ENCODE assay signal across 9 mouse cellular contexts in the genomic region with DNA sequence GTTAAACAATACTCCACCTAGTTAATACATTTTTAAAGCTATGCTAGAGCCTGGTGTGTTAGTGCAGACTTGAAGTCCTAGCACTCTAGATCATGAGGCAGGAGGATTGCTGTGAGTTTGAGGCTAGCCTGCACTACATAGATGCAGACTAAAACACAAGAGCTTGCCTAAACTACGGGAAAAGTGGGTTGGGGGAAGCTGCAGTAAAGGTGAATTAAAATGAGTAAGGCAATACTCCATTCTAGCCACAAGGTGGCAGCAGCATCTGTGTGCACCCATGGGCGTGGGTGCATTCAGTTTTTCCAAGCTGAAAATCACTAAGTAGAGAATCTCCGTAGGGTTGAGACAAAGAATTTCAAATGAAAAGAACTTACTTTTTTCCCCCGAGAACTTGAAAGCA. TPM values are rescaled to one million over a fixed set of nuclear protein-coding genes. Genes with fewer than 3 reads are reported as not detected.
DNase-seq lines count a peak whose midpoint lies in the region; ATAC-seq and TF ChIP-seq lines count a peak whose summit lies in the region.
"Had no signal": no experiment of that assay in that cellular context is flagged by ENCODE, and none has a peak within 500 bp of the region (broad histone marks: within the 10 kb centered on the region; RNA-seq: fewer than 3 reads in every experiment).

No protein-coding gene starts in this region.

- peak; percentile 83; the same call in 1 of the 2 replicates for TF ChIP-seq CTCF in brain, embryonic 14.5 days (IDR thresholded peaks at IDR 0.05; ENCODE audit: borderline replicate concordance, extremely low read depth, insufficient read depth, insufficient read length)
- TF ChIP-seq CTCF in midbrain, postnatal 0 days (IDR thresholded peaks at IDR 0.05) = peak; percentile 92

- H3K27ac ChIP-seq in hindbrain, embryonic 10.5 days = no peak overlapping the region
- H3K27ac ChIP-seq in hindbrain, embryonic 12.5 days = no peak overlapping the region
- no peak overlapping the region for H3K27ac ChIP-seq in hindbrain, embryonic 15.5 days (replicated peaks)
- H3K27ac ChIP-seq in midbrain, postnatal 0 days (ENCODE audit: low read depth, low read length) = no peak overlapping the region
- H3K27ac ChIP-seq: liver, embryonic 15.5 days had no signal

- H3K4me1 ChIP-seq in hindbrain, embryonic 10.5 days (replicated peaks) = no peaks in the 10 kb centered on the region
- no peaks in the 10 kb centered on the region for H3K4me1 ChIP-seq in hindbrain, embryonic 12.5 days
- no peaks in the 10 kb centered on the region; the same call in 1 of the 2 replicates for H3K4me1 ChIP-seq in hindbrain, embryonic 15.5 days (replicated peaks)
- H3K4me1 ChIP-seq in midbrain, postnatal 0 days (ENCODE audit: insufficient read depth, low read length) = no peaks in the 10 kb centered on the region
- H3K4me1 ChIP-seq: liver, embryonic 15.5 days had no signal

- H3K9me3 ChIP-seq in hindbrain, embryonic 10.5 days = no peaks in the 10 kb centered on the region
- no peaks in the 10 kb centered on the region for H3K9me3 ChIP-seq in hindbrain, embryonic 12.5 days (replicated peaks)
- no peaks in the 10 kb centered on the region for H3K9me3 ChIP-seq in hindbrain, embryonic 15.5 days
- no peaks in the 10 kb centered on the region for H3K9me3 ChIP-seq in midbrain, postnatal 0 days (ENCODE audit: low read length)
- H3K9me3 ChIP-seq: liver, embryonic 15.5 days had no signal

- WGBS in hindbrain, embryonic 10.5 days = 51% methylated on average over 4 of the region's 4 CpGs
- WGBS in hindbrain, embryonic 12.5 days = 45% methylated on average over 4 of the region's 4 CpGs
- 35% methylated on average over 4 of the region's 4 CpGs for WGBS in hindbrain, embryonic 15.5 days
- 17% methylated on average over 4 of the region's 4 CpGs for WGBS in midbrain, postnatal 0 days

- TF ChIP-seq POLR2A in brain, embryonic 14.5 days (IDR thresholded peaks at IDR 0.05; ENCODE audit: borderline replicate concordance, extremely low read depth, insufficient read depth, insufficient read length, poor library complexity, severe bottlenecking) = no peak

- ATAC-seq in hindbrain, embryonic 12.5 days (ENCODE audit: low FRiP score) = no peak; the same call in 1 of the 2 replicates
- 0 out of 2 replicates have a peak, but pooled peaks have one; percentile 66 for ATAC-seq in hindbrain, embryonic 15.5 days (ENCODE audit: low FRiP score, low read depth)
- ATAC-seq in midbrain, postnatal 0 days (ENCODE audit: low FRiP score) = 0 out of 2 replicates have a peak, but pooled peaks have one; percentile 53

- peak; percentile 14 for DNase-seq in hindbrain, embryonic 10.5 days (ENCODE audit: low spot score)
- DNase-seq in CD4-positive, CD25-positive, alpha-beta regulatory T cell, adult 2 months (ENCODE audit: low read depth, low spot score) = peak; percentile 64
- DNase-seq in brain, embryonic 14.5 days (ENCODE audit: low read depth) = peak; percentile 69
- DNase-seq in midbrain, postnatal 0 days (ENCODE audit: low spot score) = peak; percentile 74
- no peak for DNase-seq in right cerebral cortex, postnatal 36 days (ENCODE audit: low spot score in 2 of 2)
- no peak for DNase-seq in spleen, adult 18-20 months

- no peak overlapping the region for H3K4me2 ChIP-seq in hindbrain, embryonic 12.5 days (replicated peaks)
- no peak overlapping the region for H3K4me2 ChIP-seq in hindbrain, embryonic 15.5 days
- no peak overlapping the region for H3K4me2 ChIP-seq in midbrain, postnatal 0 days (ENCODE audit: low read depth, low read length, poor library complexity, severe bottlenecking)
- H3K4me2 ChIP-seq: liver, embryonic 15.5 days had no signal

- no peaks in the 10 kb centered on the region for H3K27me3 ChIP-seq in hindbrain, embryonic 10.5 days (ENCODE audit: insufficient read depth, poor library complexity, severe bottlenecking)
- no peaks in the 10 kb centered on the region for H3K27me3 ChIP-seq in hindbrain, embryonic 12.5 days
- no peaks in the 10 kb centered on the region for H3K27me3 ChIP-seq in hindbrain, embryonic 15.5 days
- no peaks in the 10 kb centered on the region for H3K27me3 ChIP-seq in midbrain, postnatal 0 days (ENCODE audit: insufficient read depth, low read length)
- H3K27me3 ChIP-seq: liver, embryonic 15.5 days had no signal

- no peak overlapping the region for H3K9ac ChIP-seq in hindbrain, embryonic 12.5 days
- no peak overlapping the region for H3K9ac ChIP-seq in hindbrain, embryonic 15.5 days
- H3K9ac ChIP-seq in midbrain, postnatal 0 days (replicated peaks; ENCODE audit: low read length, poor library complexity, severe bottlenecking) = no peak overlapping the region
- H3K9ac ChIP-seq: liver, embryonic 15.5 days had no signal

- peaks cover 33% of the 10 kb centered on the region for H3K36me3 ChIP-seq in hindbrain, embryonic 10.5 days
- H3K36me3 ChIP-seq in hindbrain, embryonic 12.5 days = peaks cover 24% of the 10 kb centered on the region
- H3K36me3 ChIP-seq in hindbrain, embryonic 15.5 days = peaks cover 13% of the 10 kb centered on the region
- peaks cover 21% of the 10 kb centered on the region for H3K36me3 ChIP-seq in midbrain, postnatal 0 days (ENCODE audit: insufficient read depth, low read length)
- H3K36me3 ChIP-seq: liver, embryonic 15.5 days had no signal

- no peak overlapping the region for H3K4me3 ChIP-seq in hindbrain, embryonic 10.5 days
- H3K4me3 ChIP-seq in hindbrain, embryonic 12.5 days = no peak overlapping the region
- H3K4me3 ChIP-seq in hindbrain, embryonic 15.5 days = no peak overlapping the region
- no peak overlapping the region for H3K4me3 ChIP-seq in midbrain, postnatal 0 days (ENCODE audit: low read depth, low read length)
- H3K4me3 ChIP-seq: liver, embryonic 15.5 days had no signal

RNA-seq across cellular contexts. Expression of a gene that starts 7.1 kb away (rescaled TPM):
- polyA plus RNA-seq in hindbrain, embryonic 10.5 days (2016; fragmentation: Nextera tagmentation; extraction: Ambion mirVana) = 6.9 TPM in 2 replicates
- 16.7 and 20.5 TPM in 2 replicates for polyA plus RNA-seq in hindbrain, embryonic 12.5 days (2016; fragmentation: Nextera tagmentation; extraction: Ambion mirVana)
- 22.3 and 32.5 TPM in 2 replicates for polyA plus RNA-seq in brain, embryonic 14.5 days (2012; rRNA removed)
- polyA plus RNA-seq in hindbrain, embryonic 15.5 days (2015; fragmentation: Nextera tagmentation; extraction: Ambion mirVana) = 92.1 and 95.5 TPM in 2 replicates
- 84.6 and 104 TPM in 2 replicates for total RNA-seq in midbrain, postnatal 0 days (2014; rRNA removed)
- polyA plus RNA-seq in midbrain, postnatal 0 days (2015; fragmentation: Nextera tagmentation; extraction: Ambion mirVana) = 158 and 174 TPM in 2 replicates

Comparison
In these comparisons a context has a peak if more than half of its experiments do, and no peak if none do; other contexts are left out.
1. DNase-seq: peak in hindbrain, embryonic 10.5 days (single experiment), CD4-positive, CD25-positive, alpha-beta regulatory T cell, adult 2 months (single experiment), brain, embryonic 14.5 days (single experiment) and midbrain, postnatal 0 days (single experiment); none in right cerebral cortex, postnatal 36 days (0 of 2) and spleen, adult 18-20 months (0 of 2).